8 mouse cellular contexts compared by ENCODE assay signal in genomic region chr14:121879266-121879840, GRCm38 (mm10). TPM values are rescaled to one million over a fixed set of nuclear protein-coding genes. Genes with fewer than 3 reads are reported as not detected.
DNase-seq lines count a peak whose midpoint lies in the region; ATAC-seq and TF ChIP-seq lines count a peak whose summit lies in the region.

No protein-coding gene starts in this region.

- peak overlapping the region; percentile 96 for H3K4me3 ChIP-seq in gastrocnemius, adult 2 months
- H3K4me3 ChIP-seq in embryonic facial prominence, embryonic 14.5 days (ENCODE audit: low read depth, low read length), result peak overlapping the region; percentile 87
- H3K4me3 ChIP-seq in kidney, embryonic 16.5 days (ENCODE audit: low read length), result peak overlapping the region; percentile 87
- peak overlapping the region; percentile 96 for H3K4me3 ChIP-seq in lung, postnatal 0 days (ENCODE audit: low read depth, low read length)

- H3K36me3 ChIP-seq in embryonic facial prominence, embryonic 14.5 days (ENCODE audit: control insufficient read depth, insufficient read depth, low read length), result no peaks in the 10 kb centered on the region
- no peaks in the 10 kb centered on the region for H3K36me3 ChIP-seq in kidney, embryonic 16.5 days (ENCODE audit: insufficient read depth, low read length)
- no peaks in the 10 kb centered on the region for H3K36me3 ChIP-seq in lung, postnatal 0 days (ENCODE audit: insufficient read depth, low read length)

- no peaks in the 10 kb centered on the region for H3K9me3 ChIP-seq in embryonic facial prominence, embryonic 14.5 days (ENCODE audit: control insufficient read depth, low read length)
- H3K9me3 ChIP-seq in kidney, embryonic 16.5 days (ENCODE audit: low read length), result no peaks in the 10 kb centered on the region
- H3K9me3 ChIP-seq in lung, postnatal 0 days (ENCODE audit: low read length), result no peaks in the 10 kb centered on the region

- no peak for TF ChIP-seq CTCF in gastrocnemius, adult 2 months (IDR thresholded peaks at IDR 0.05)
- TF ChIP-seq CTCF in lung, postnatal 0 days (IDR thresholded peaks at IDR 0.05), result no peak

- H3K27ac ChIP-seq in gastrocnemius, adult 2 months, result peak overlapping the region; percentile 96
- no peak overlapping the region for H3K27ac ChIP-seq in embryonic facial prominence, embryonic 14.5 days (replicated peaks; ENCODE audit: low read depth, low read length)
- no peak overlapping the region for H3K27ac ChIP-seq in kidney, embryonic 16.5 days (ENCODE audit: low read length)
- H3K27ac ChIP-seq in lung, postnatal 0 days (ENCODE audit: low read length), result peak overlapping the region; percentile 90

- H3K4me2 ChIP-seq in embryonic facial prominence, embryonic 14.5 days (ENCODE audit: low read depth, low read length), result peak overlapping the region; percentile 76
- peak overlapping the region; percentile 92 for H3K4me2 ChIP-seq in kidney, embryonic 16.5 days (replicated peaks; ENCODE audit: low read depth, low read length)
- H3K4me2 ChIP-seq in lung, postnatal 0 days (replicated peaks; ENCODE audit: low read depth, low read length), result peak overlapping the region; percentile 100

- peak overlapping the region; percentile 88 for H3K9ac ChIP-seq in embryonic facial prominence, embryonic 14.5 days (ENCODE audit: low read depth, low read length)
- peak overlapping the region; percentile 89 for H3K9ac ChIP-seq in kidney, embryonic 16.5 days (replicated peaks; ENCODE audit: low read length)
- peak overlapping the region; percentile 87 for H3K9ac ChIP-seq in lung, postnatal 0 days (replicated peaks; ENCODE audit: low read depth)

- H3K27me3 ChIP-seq in embryonic facial prominence, embryonic 14.5 days (replicated peaks; ENCODE audit: control insufficient read depth, insufficient read depth, low read length), result no peaks in the 10 kb centered on the region
- no peaks in the 10 kb centered on the region for H3K27me3 ChIP-seq in kidney, embryonic 16.5 days (ENCODE audit: insufficient read depth, low read length)
- no peaks in the 10 kb centered on the region for H3K27me3 ChIP-seq in lung, postnatal 0 days (replicated peaks; ENCODE audit: insufficient read depth, low read length)

- no peak for DNase-seq in gastrocnemius, adult 2 months
- DNase-seq in gastrocnemius, adult 8-10 months (ENCODE audit: low spot score in 2 of 2), result no peak
- DNase-seq in CD4-positive helper T cell, adult 2 months (ENCODE audit: low read depth, low spot score), result peak; percentile 84
- DNase-seq in embryonic facial prominence, embryonic 14.5 days (ENCODE audit: low spot score), result no peak
- DNase-seq in lung, postnatal 0 days (ENCODE audit: low spot score), result peak; percentile 60
- peak; percentile 58 for DNase-seq in thymus, postnatal 14 days
- no peak for DNase-seq in adrenal gland, adult 2 months

- H3K4me1 ChIP-seq in embryonic facial prominence, embryonic 14.5 days (ENCODE audit: control insufficient read depth, insufficient read depth, low read length), result 0 out of 2 replicates have a peak, but pooled peaks cover 3% of the 10 kb centered on the region
- peaks cover 30% of the 10 kb centered on the region for H3K4me1 ChIP-seq in kidney, embryonic 16.5 days (ENCODE audit: insufficient read depth, low read length)
- no peaks in the 10 kb centered on the region for H3K4me1 ChIP-seq in lung, postnatal 0 days (ENCODE audit: insufficient read depth, low read depth, low read length)

- TF ChIP-seq EP300 in lung, postnatal 0 days (IDR thresholded peaks at IDR 0.05), result peak; percentile 36

- 19% methylated on average over 16 of the region's 16 CpGs for WGBS in embryonic facial prominence, embryonic 14.5 days
- WGBS in kidney, embryonic 16.5 days, result 13% methylated on average over 16 of the region's 16 CpGs
- 8% methylated on average over 16 of the region's 16 CpGs for WGBS in lung, postnatal 0 days

- ATAC-seq in embryonic facial prominence, embryonic 14.5 days (ENCODE audit: low read depth), result no peak
- no peak for ATAC-seq in kidney, embryonic 16.5 days (ENCODE audit: low FRiP score, low TSS enrichment)
- peak; percentile 5; the same call in 1 of the 2 replicates for ATAC-seq in lung, postnatal 0 days

- intact Hi-C loops in gastrocnemius, adult 2 months (cut with DNase I), result loop anchor here (5.0 kb wide), 1 partner anchor 82 kb away; the partner anchor contains the start of gene Dock9

RNA-seq across cellular contexts. Expression of gene Ubac2, which starts 0.9 kb away (rescaled TPM):
- total RNA-seq in gastrocnemius, adult 2 months (2021), result 10 to 100 TPM; 31.5 to 35.8 TPM
- total RNA-seq in gastrocnemius, adult 8-10 months (2022), result 10 to 100 TPM; 29.4 to 37.1 (median 32.7) TPM
- 60.1 and 65.9 TPM in 2 replicates for polyA plus RNA-seq in embryonic facial prominence, embryonic 14.5 days (2014; fragmentation: Nextera tagmentation; extraction: Ambion mirVana)
- 77.5 and 79.1 TPM in 2 replicates for polyA plus RNA-seq in kidney, embryonic 16.5 days (2015; fragmentation: Nextera tagmentation; extraction: Ambion mirVana)
- 38.5 and 43.2 TPM in 2 replicates for polyA plus RNA-seq in lung, postnatal 0 days (2015; fragmentation: Nextera tagmentation; extraction: Ambion mirVana)
- total RNA-seq in adrenal gland, adult 2 months (2021), result 10 to 100 TPM; 30.4 to 42.2 TPM
- 66.7 and 69.0 TPM in 2 replicates for polyA plus RNA-seq in adrenal gland, adult 2 months (2012; rRNA removed)

RNA-seq across cellular contexts. Expression of gene Gpr18, which starts 36.2 kb away (rescaled TPM):
- total RNA-seq in gastrocnemius, adult 2 months (2021), result not detected
- not detected for total RNA-seq in gastrocnemius, adult 8-10 months (2022)
- 0.11 and 0.22 TPM in 2 replicates for polyA plus RNA-seq in embryonic facial prominence, embryonic 14.5 days (2014; fragmentation: Nextera tagmentation; extraction: Ambion mirVana)
- not detected in 2 replicates for polyA plus RNA-seq in kidney, embryonic 16.5 days (2015; fragmentation: Nextera tagmentation; extraction: Ambion mirVana)
- polyA plus RNA-seq in lung, postnatal 0 days (2015; fragmentation: Nextera tagmentation; extraction: Ambion mirVana), result 0.32 and 0.42 TPM in 2 replicates
- total RNA-seq in adrenal gland, adult 2 months (2021), result under 1 TPM in 1 of 2 experiments, not detected in 1; 0.38 TPM
- polyA plus RNA-seq in adrenal gland, adult 2 months (2012; rRNA removed), result 0.12 and 0.27 TPM in 2 replicates

Comparison
In these comparisons a context has a peak if more than half of its experiments do, and no peak if none do; other contexts are left out.
1. DNase-seq: peak in CD4-positive helper T cell, adult 2 months (single experiment), lung, postnatal 0 days (single experiment) and thymus, postnatal 14 days (single experiment); none in gastrocnemius, adult 2 months (single experiment), gastrocnemius, adult 8-10 months (0 of 2), embryonic facial prominence, embryonic 14.5 days (single experiment) and adrenal gland, adult 2 months (single experiment).
2. H3K27ac ChIP-seq: peak in gastrocnemius, adult 2 months (single experiment) and lung, postnatal 0 days (single experiment); none in embryonic facial prominence, embryonic 14.5 days (single experiment) and kidney, embryonic 16.5 days (single experiment).
3. Peak in every context shown above with its lines, with median percentiles within 50 percentile points of each other: H3K4me3 ChIP-seq, H3K4me2 ChIP-seq and H3K9ac ChIP-seq.